Mouse (Mus musculus) activated CD4-positive, CD25-positive, alpha-beta regulatory T cell, adult 9 weeks (primary cell): ENCODE results near the gene Itpr3. TPM values are rescaled to one million over a fixed set of nuclear protein-coding genes. Genes with fewer than 3 reads are reported as not detected.

Source experiments
- polyA plus RNA-seq: library from polyadenylated mRNA; unstranded; fragments of 100-300 nt; shearing (Covaris generic); gene quantifications from one replicate; pipeline ENCODE4 v1.2.1, GENCODE M21; 2017

The Itpr3 gene
- 15.2 TPM for polyA plus RNA-seq

GRCm38 (mm10) chr17:27056812-27057516 is at the start of gene Itpr3:
TSS of gene Itpr3 (plus strand) at chr17:27057304.

GRCm38 (mm10) chr17:27028909-27029308 is 28.2 kb upstream of the Itpr3 start, which contains the start of gene Bak1:
TSS of gene Bak1 (minus strand) at chr17:27029009.

GRCm38 (mm10) chr17:27133551-27134141 is 76.5 kb downstream of the Itpr3 start, which contains the start of gene Uqcc2:
TSS of gene Uqcc2 (minus strand) at chr17:27133916.

GRCm38 (mm10) chr17:27167545-27167944 is 110.4 kb downstream of the Itpr3 start, which contains the start of gene Ip6k3:
TSS of gene Ip6k3 (minus strand) at chr17:27167795.

Other genes with a start within 250 kb of the Itpr3 start
- gene Nkx2-5, start 212.3 kb upstream of the Itpr3 start, polyA plus RNA-seq, result not detected
- 1.6 TPM for gene Kifc5b, start 140.2 kb upstream of the Itpr3 start, polyA plus RNA-seq
- gene Phf1, start 124.3 kb upstream of the Itpr3 start, polyA plus RNA-seq, result 125 TPM
- gene Cuta, start 117.7 kb upstream of the Itpr3 start, polyA plus RNA-seq, result 174 TPM
- not detected for gene Syngap1, start 116.1 kb upstream of the Itpr3 start, polyA plus RNA-seq
- 21.2 TPM for gene Zbtb9, start 84.1 kb upstream of the Itpr3 start, polyA plus RNA-seq
- 3.2 TPM for gene Bak1, start 28.3 kb upstream of the Itpr3 start, polyA plus RNA-seq
- gene Uqcc2, start 76.6 kb downstream of the Itpr3 start, polyA plus RNA-seq, result 117 TPM
- gene Ip6k3, start 110.5 kb downstream of the Itpr3 start, polyA plus RNA-seq, result not detected
- gene Lemd2, start 147.2 kb downstream of the Itpr3 start, polyA plus RNA-seq, result 11.7 TPM